Mouse (Mus musculus) neural tube, embryonic 14.5 days (tissue): ENCODE data around the gene Ddx41. TPM values are rescaled to one million over a fixed set of nuclear protein-coding genes. Genes with fewer than 3 reads are reported as not detected.
"Not testable (repeated sequence)": the region's sequence is repeated elsewhere in the genome, so short reads cannot be mapped to it uniquely, and the experiment has no call there.

Experiments used
- ATAC-seq: fragments of 200-750 bp; cut with Nextera tagmentation; 2 replicates; pipeline ENCODE4 v1.8.0; 2017; ENCODE audit warnings: low read depth, mild to moderate bottlenecking, moderate TSS enrichment, moderate library complexity
- H3K27ac ChIP-seq: fragments of 300-500 bp; sonication (generic); 2 replicates; pipeline ENCODE4 v1.5.1; 2014; ENCODE audit warnings: low read depth, mild to moderate bottlenecking, control low read depth, low read length, moderate library complexity, mixed read lengths
- H3K27me3 ChIP-seq: fragments of 300-500 bp; sonication (generic); 2 replicates; pipeline ENCODE4 v1.6.1; 2014; ENCODE audit warnings: low read length; ENCODE audit not compliant: control insufficient read depth, insufficient read depth
- H3K36me3 ChIP-seq: fragments of 300-500 bp; sonication (generic); 2 replicates; pipeline ENCODE4 v1.6.1; 2014; ENCODE audit warnings: low read length, mixed read lengths; ENCODE audit not compliant: control insufficient read depth, insufficient read depth
- H3K4me1 ChIP-seq: fragments of 300-500 bp; sonication (generic); 2 replicates; pipeline ENCODE4 v1.6.1; 2014; ENCODE audit warnings: low read length; ENCODE audit not compliant: control insufficient read depth, insufficient read depth
- H3K4me2 ChIP-seq: fragments of 300-500 bp; sonication (generic); 2 replicates; pipeline ENCODE4 v1.6.1; 2014; ENCODE audit warnings: mild to moderate bottlenecking, low read depth, low read length, control low read depth
- H3K4me3 ChIP-seq: fragments of 300-500 bp; sonication (generic); 2 replicates; pipeline ENCODE4 v1.5.1; 2014; ENCODE audit warnings: low read depth, low read length, control low read depth, mixed read lengths
- H3K9ac ChIP-seq: fragments of 300-500 bp; sonication (generic); replicated peaks from 2 replicates; pipeline ENCODE4 v1.6.1; 2014; ENCODE audit warnings: low read depth, mild to moderate bottlenecking, control low read depth, low read length, mixed read lengths
- H3K9me3 ChIP-seq: fragments of 300-500 bp; sonication (generic); 2 replicates; pipeline ENCODE4 v1.6.1; 2016; ENCODE audit warnings: low read length; ENCODE audit not compliant: control insufficient read depth
- WGBS: fragments of 180-500 bp; shearing (Covaris S2); extraction: QIAGEN DNeasy Blood & Tissue Kit; methylation state at CpG from one replicate; pipeline ENCODE4 v1.1.7; 2014; 5-methylcytosine and 5-hydroxymethylcytosine counted together
- polyA plus RNA-seq: library from polyadenylated mRNA; unstranded; fragments of >200 nt; fragmentation: Nextera tagmentation; extraction: Ambion mirVana; gene quantifications from 2 replicates; pipeline ENCODE4 v1.2.1, GENCODE M21; 2014

The Ddx41 gene
- polyA plus RNA-seq = 51.3 and 54.1 TPM in 2 replicates

- peak; percentile 98 for ATAC-seq
- peaks cover 9% of the 10 kb centered on the region for H3K4me1 ChIP-seq
- peak within 1 kb of the TSS; percentile 80 for H3K9ac ChIP-seq
- H3K36me3 ChIP-seq = peaks cover 46% of the 10 kb centered on the region
- H3K9me3 ChIP-seq = no peaks in the 10 kb centered on the region
- no peaks in the 10 kb centered on the region for H3K27me3 ChIP-seq
- peak within 1 kb of the TSS; percentile 78 for H3K4me3 ChIP-seq
- WGBS = 1% methylated on average over 64 of the region's 70 CpGs
- H3K27ac ChIP-seq = peak within 1 kb of the TSS; percentile 75
- H3K4me2 ChIP-seq = peak within 1 kb of the TSS; percentile 89
These were observed at the start of gene Ddx41 for GRCm38 (mm10) chr13:55536194-55537175. Ddx41 (minus strand) TSS chr13:55536658.

GRCm38 (mm10) chr13:55578086-55578485 lies 41.6 kb upstream of the Ddx41 start:
- WGBS = 85% methylated on average over 4 of the region's 4 CpGs
- Histone ChIP-seq H3K4me2 (no peak overlapping the region), H3K4me3 (no peak overlapping the region), H3K27me3 (no peaks in the 10 kb centered on the region), H3K36me3 (no peaks in the 10 kb centered on the region), H3K4me1 (no peaks in the 10 kb centered on the region), H3K27ac (no peak overlapping the region), H3K9ac (no peak overlapping the region), H3K9me3 (no peaks in the 10 kb centered on the region)
- no peak for ATAC-seq

GRCm38 (mm10) chr13:55576872-55577271 lies 40.4 kb upstream of the Ddx41 start:
- H3K9ac ChIP-seq, H3K4me2 ChIP-seq, H3K9me3 ChIP-seq, H3K27ac ChIP-seq, ATAC-seq, H3K27me3 ChIP-seq, H3K36me3 ChIP-seq, H3K4me3 ChIP-seq, H3K4me1 ChIP-seq: not testable (repeated sequence)
- whole genome bisulfite sequencing = 91% methylated on average over 7 of the region's 7 CpGs

DNA sequence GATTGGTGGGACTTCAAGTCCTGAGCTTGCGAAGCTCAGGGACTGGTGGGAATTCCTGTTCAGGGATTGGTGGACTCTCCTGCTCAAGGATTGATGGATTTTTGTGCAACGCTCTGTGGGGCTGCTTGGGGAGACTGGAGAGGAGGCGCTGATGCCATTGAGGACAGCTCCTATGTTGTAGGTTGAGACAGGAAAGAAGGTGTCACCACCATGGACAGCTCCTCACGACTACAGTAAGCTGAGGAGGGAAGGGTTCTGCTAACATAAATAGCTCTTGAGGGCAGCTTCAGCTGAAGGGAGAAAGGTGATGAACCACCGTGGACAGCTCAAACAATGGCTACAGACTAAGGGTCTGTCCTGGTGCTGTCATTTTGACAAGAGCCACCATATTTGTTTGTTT lies 39.5 kb upstream of the Ddx41 start:
- Histone ChIP-seq H3K4me3 (no peak overlapping the region), H3K9me3 (no peaks in the 10 kb centered on the region), H3K4me2 (no peak overlapping the region), H3K9ac (no peak overlapping the region), H3K27me3 (no peaks in the 10 kb centered on the region), H3K4me1 (peaks cover 3% of the 10 kb centered on the region; the same call in 1 of the 2 replicates), H3K27ac (no peak overlapping the region), H3K36me3 (no peaks in the 10 kb centered on the region)
- WGBS = 60% methylated on average over 5 of the region's 5 CpGs
- no peak for ATAC-seq

DNA sequence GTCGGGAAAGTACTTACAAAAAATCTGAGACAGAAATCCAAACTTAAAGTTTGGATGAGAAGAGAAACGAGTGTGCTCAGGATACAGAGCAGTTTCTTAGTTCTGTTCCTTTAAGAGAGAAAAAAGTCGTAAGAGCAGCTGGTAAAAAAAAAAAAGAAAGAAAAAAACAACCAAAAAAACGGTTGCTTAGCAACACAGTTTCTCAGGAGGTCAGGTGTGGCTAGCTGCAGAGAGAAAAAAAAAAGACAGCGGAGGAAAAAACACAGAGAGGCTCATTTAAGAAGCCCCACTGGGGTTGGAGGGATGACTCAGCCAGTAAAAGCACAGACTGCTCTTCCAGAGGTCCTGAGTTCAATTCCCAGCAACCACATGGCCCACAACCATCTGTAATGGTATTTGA lies 37.9 kb upstream of the Ddx41 start:
- WGBS = 65% methylated on average over 5 of the region's 5 CpGs
- Histone ChIP-seq H3K9me3 (no peaks in the 10 kb centered on the region), H3K36me3 (no peaks in the 10 kb centered on the region), H3K27me3 (no peaks in the 10 kb centered on the region), H3K4me3 (no peak overlapping the region), H3K4me1 (peaks cover 10% of the 10 kb centered on the region), H3K4me2 (no peak overlapping the region), H3K9ac (no peak overlapping the region), H3K27ac (no peak overlapping the region)
- ATAC-seq = no peak

DNA sequence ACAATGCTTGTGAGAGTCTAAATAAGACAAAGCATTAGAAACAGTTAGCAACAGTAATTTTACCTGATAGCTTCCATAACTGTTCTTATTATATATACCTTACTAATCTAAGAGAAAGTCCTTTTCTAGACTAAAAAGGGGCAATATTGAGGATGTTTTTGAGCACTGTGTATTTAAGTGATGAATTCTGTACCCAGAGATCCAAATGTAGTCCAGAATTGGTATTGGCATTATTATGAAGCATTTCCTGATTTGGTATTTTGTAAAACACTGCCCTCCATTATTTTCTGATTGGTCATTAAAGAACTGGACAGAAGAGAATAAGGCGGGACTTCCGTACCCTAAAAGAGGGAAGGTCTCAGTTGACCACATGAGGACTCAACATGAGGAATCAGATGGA lies 37.0 kb upstream of the Ddx41 start, which contains the start of gene Tmed9:
Gene Tmed9, plus strand, starts transcription at position 301 of the 400 bp plus-strand sequence.
- Histone ChIP-seq H3K27me3 (no peaks in the 10 kb centered on the region), H3K4me1 (peaks cover 16% of the 10 kb centered on the region), H3K4me3 (no peak within 1 kb of the TSS), H3K9ac (no peak within 1 kb of the TSS), H3K27ac (no peak within 1 kb of the TSS), H3K36me3 (no peaks in the 10 kb centered on the region), H3K9me3 (no peaks in the 10 kb centered on the region), H3K4me2 (no peak within 1 kb of the TSS)
- WGBS = 98% methylated on average over 2 of the region's 2 CpGs
- ATAC-seq = no peak

GRCm38 (mm10) chr13:55571977-55572376 lies 35.5 kb upstream of the Ddx41 start:
- peaks cover 19% of the 10 kb centered on the region for H3K4me1 ChIP-seq
- H3K4me3 ChIP-seq = no peak overlapping the region; the same call in 1 of the 2 replicates
- H3K36me3 ChIP-seq = no peaks in the 10 kb centered on the region

DNA sequence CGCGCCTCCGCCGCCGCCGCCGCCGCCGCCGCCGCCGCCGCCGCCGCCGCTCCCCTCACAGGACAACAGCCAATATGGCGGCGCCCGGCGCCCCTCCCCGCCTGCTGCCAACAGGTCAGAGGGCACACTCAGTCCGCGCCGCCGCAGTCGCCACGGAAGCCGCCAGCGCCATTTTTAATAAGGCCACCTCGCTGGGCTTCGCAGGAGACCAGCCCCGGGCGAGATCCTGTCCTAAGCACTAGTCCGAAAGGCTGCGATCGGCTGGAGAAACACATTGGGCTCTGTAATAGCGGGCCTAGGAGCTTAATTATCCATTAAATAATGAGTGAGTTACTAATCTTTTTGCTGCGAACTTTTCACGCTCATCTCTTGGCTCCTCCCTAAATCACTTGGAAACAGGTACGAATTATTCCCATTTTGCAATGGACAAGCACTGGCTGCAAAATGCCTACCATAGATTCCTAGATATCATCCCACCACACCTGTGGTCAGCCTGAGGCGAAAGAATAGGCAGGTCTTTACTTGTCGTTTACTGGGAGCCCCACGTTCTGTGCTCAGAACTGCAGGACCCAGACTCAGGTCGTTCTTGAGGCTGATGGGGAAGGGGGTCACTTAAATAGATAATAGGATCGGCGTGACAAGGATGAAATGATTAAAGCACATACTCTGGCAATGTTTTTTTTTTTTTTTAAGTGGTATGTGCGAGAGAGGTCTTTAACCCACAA lies 34.7 kb upstream of the Ddx41 start, which contains the start of gene Fam193b:
Gene Fam193b, minus strand, starts transcription at position 94 of the 725 bp plus-strand sequence.
- H3K9ac ChIP-seq = peak within 1 kb of the TSS; percentile 94
- H3K36me3 ChIP-seq = no peaks in the 10 kb centered on the region
- peak within 1 kb of the TSS; percentile 98 for H3K4me2 ChIP-seq
- peaks cover 19% of the 10 kb centered on the region for H3K4me1 ChIP-seq
- H3K4me3 ChIP-seq = peak within 1 kb of the TSS; percentile 96
- ATAC-seq = peak; percentile 88
- peak within 1 kb of the TSS; percentile 87 for H3K27ac ChIP-seq
- no peaks in the 10 kb centered on the region for H3K9me3 ChIP-seq
- 4% methylated on average over 28 of the region's 47 CpGs for WGBS
- H3K27me3 ChIP-seq = no peaks in the 10 kb centered on the region

More at GRCm38 (mm10) chr13:55571977-55572376, 35.5 kb upstream of the Ddx41 start:
- WGBS = 90% methylated on average over 2 of the region's 2 CpGs
- no peak for ATAC-seq
- H3K9me3 ChIP-seq = no peaks in the 10 kb centered on the region
- H3K9ac ChIP-seq = no peak overlapping the region
- H3K4me2 ChIP-seq = peak overlapping the region; percentile 26; the same call in 1 of the 2 replicates
- no peaks in the 10 kb centered on the region for H3K27me3 ChIP-seq
- H3K27ac ChIP-seq = no peak overlapping the region
